Mouse (Mus musculus) C2C12 (cell line): ENCODE data around the gene Rab21. TPM values are rescaled to one million over a fixed set of nuclear protein-coding genes. Genes with fewer than 3 reads are reported as not detected.
"Not testable (repeated sequence)": the region's sequence is repeated elsewhere in the genome, so short reads cannot be mapped to it uniquely, and the experiment has no call there.

ENCODE experiments used
- H3K27me3 ChIP-seq: one replicate; pipeline ENCODE4 v1.6.1; 2011; ENCODE audit not compliant: control insufficient read depth, insufficient read depth, insufficient read length
- H3K36me3 ChIP-seq: one replicate; pipeline ENCODE4 v1.6.1; 2011; ENCODE audit not compliant: control insufficient read depth, insufficient read depth
- H3K4me3 ChIP-seq: one replicate; pipeline ENCODE4 v1.5.1; 2011; ENCODE audit warnings: mild to moderate bottlenecking, control low read depth; ENCODE audit not compliant: poor library complexity, insufficient read depth, severe bottlenecking
- H3K79me2 ChIP-seq: one replicate; pipeline ENCODE4 v1.6.1; 2011; ENCODE audit not compliant: control insufficient read depth, insufficient read depth
- H3K79me3 ChIP-seq: one replicate; pipeline ENCODE4 v1.6.1; 2011; ENCODE audit warnings: low read depth, control low read depth
- H3ac ChIP-seq: one replicate; pipeline ENCODE3; 2011; ENCODE audit warnings: low read depth; ENCODE audit not compliant: control insufficient read depth, insufficient read length
- CEBPB ChIP-seq: IDR thresholded peaks from one replicate; pipeline ENCODE4 v1.6.1; 2011; ENCODE audit warnings: low read depth, mild to moderate bottlenecking, control low read depth, moderate library complexity
- CTCF ChIP-seq: IDR thresholded peaks from one replicate; pipeline ENCODE4 v1.5.1; 2011; ENCODE audit not compliant: control insufficient read depth, insufficient read depth, insufficient read length
- FOSL1 ChIP-seq: IDR thresholded peaks from one replicate; pipeline ENCODE4 v1.8.0; 2011; ENCODE audit warnings: mild to moderate bottlenecking, low read length; ENCODE audit not compliant: poor library complexity, insufficient read depth, severe bottlenecking
- MAX ChIP-seq: IDR thresholded peaks from one replicate; pipeline ENCODE4 v1.6.1; 2011; ENCODE audit warnings: mild to moderate bottlenecking, control low read depth
- MYOD1 ChIP-seq: IDR thresholded peaks from one replicate; pipeline ENCODE4 v1.6.1; 2011; ENCODE audit warnings: low read depth; ENCODE audit not compliant: control insufficient read depth, insufficient read length
- MYOG ChIP-seq: IDR thresholded peaks from one replicate; pipeline ENCODE4 v1.6.1; 2011; ENCODE audit not compliant: control insufficient read depth, insufficient read length; ENCODE audit errors: extremely low read depth
- USF1 ChIP-seq: IDR thresholded peaks from one replicate; pipeline ENCODE4 v1.6.1; 2011; ENCODE audit warnings: low read depth, mild to moderate bottlenecking, control low read depth, moderate library complexity
- polyA plus RNA-seq: library from polyadenylated mRNA; unstranded; fragments of >200 nt; fragmentation: generic; extraction: Trizol; gene quantifications from one replicate; pipeline ENCODE4 v1.2.1, GENCODE M21; 2012; ENCODE audit warnings: missing spikeins

The Rab21 gene
- polyA plus RNA-seq, 1 experiment, result 22.9 TPM

GRCm38 (mm10) chr10:115328514-115328913 lies 13.1 kb upstream of the Rab21 start:
- TF ChIP-seq MYOD1 (no peak), CTCF (no peak), MYOG (no peak), CEBPB (no peak), FOSL1 (peak; percentile 31)
- H3ac ChIP-seq, result no peak overlapping the region
- no peaks in the 10 kb centered on the region for H3K79me3 ChIP-seq
- H3K36me3 ChIP-seq, result no peaks in the 10 kb centered on the region
- no peak overlapping the region for H3K4me3 ChIP-seq
- H3K79me2 ChIP-seq, result no peaks in the 10 kb centered on the region
- H3K27me3 ChIP-seq, result no peaks in the 10 kb centered on the region

GRCm38 (mm10) chr10:115323295-115323694 lies 7.9 kb upstream of the Rab21 start:
- Histone ChIP-seq H3K79me2 (no peaks in the 10 kb centered on the region), H3K4me3 (no peak overlapping the region), H3K27me3 (no peaks in the 10 kb centered on the region), H3K79me3 (no peaks in the 10 kb centered on the region), H3K36me3 (no peaks in the 10 kb centered on the region), H3ac (no peak overlapping the region)
- TF ChIP-seq MYOD1 (no peak), MYOG (no peak), CEBPB (no peak), MAX (no peak), CTCF (peak; percentile 34), FOSL1 (no peak), USF1 (no peak)

- no peaks in the 10 kb centered on the region for H3K79me3 ChIP-seq
- no peaks in the 10 kb centered on the region for H3K79me2 ChIP-seq
- H3K36me3 ChIP-seq, result no peaks in the 10 kb centered on the region
- no peak overlapping the region for H3K4me3 ChIP-seq
- H3ac ChIP-seq, result no peak overlapping the region
- TF ChIP-seq CEBPB (no peak), FOSL1 (no peak), USF1 (no peak), MYOD1 (no peak)
- no peaks in the 10 kb centered on the region for H3K27me3 ChIP-seq
Observed at GRCm38 (mm10) chr10:115321317-115322035, 6.1 kb upstream of the Rab21 start.

DNA sequence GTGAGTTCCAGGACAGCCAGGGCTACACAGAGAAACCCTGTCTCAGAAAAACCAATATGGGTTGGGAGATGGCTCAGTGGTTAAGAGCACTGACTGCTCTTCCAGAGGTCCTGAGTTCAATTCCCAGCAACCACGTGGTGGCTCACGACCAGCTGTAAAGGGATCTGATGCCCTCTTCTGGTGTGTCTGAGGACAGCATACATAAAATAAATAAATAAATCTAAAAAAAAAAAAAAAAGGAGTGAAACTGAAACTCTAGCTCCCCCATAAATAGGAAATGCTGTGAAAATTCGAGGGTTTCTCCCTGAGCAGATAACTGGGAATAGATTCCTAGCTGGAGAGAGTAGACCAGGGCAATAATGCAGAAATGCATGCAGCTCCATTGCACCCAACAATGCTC lies 3.0 kb upstream of the Rab21 start:
- not testable (repeated sequence) for H3K36me3 ChIP-seq, H3K27me3 ChIP-seq, H3K4me3 ChIP-seq, H3ac ChIP-seq
- peaks cover 20% of the 10 kb centered on the region for H3K79me2 ChIP-seq
- peaks cover 17% of the 10 kb centered on the region for H3K79me3 ChIP-seq

GRCm38 (mm10) chr10:115316313-115316712 lies 919 bp upstream of the Rab21 start:
- peaks cover 8% of the 10 kb centered on the region for H3K36me3 ChIP-seq
- H3K79me3 ChIP-seq, result peaks cover 38% of the 10 kb centered on the region
- peaks cover 40% of the 10 kb centered on the region for H3K79me2 ChIP-seq
- H3K27me3 ChIP-seq, result no peaks in the 10 kb centered on the region
- H3ac ChIP-seq, result peak overlapping the region; percentile 18
- H3K4me3 ChIP-seq, result no peak overlapping the region
- no peak for TF ChIP-seq MYOD1
- no peak for TF ChIP-seq USF1
- TF ChIP-seq CEBPB, result no peak
- no peak for TF ChIP-seq MYOG
- no peak for TF ChIP-seq FOSL1
- TF ChIP-seq CTCF, result no peak
- no peak for TF ChIP-seq MAX

- Histone ChIP-seq H3K79me2 (peaks cover 55% of the 10 kb centered on the region), H3ac (peak overlapping the region; percentile 98), H3K36me3 (peaks cover 20% of the 10 kb centered on the region), H3K27me3 (no peaks in the 10 kb centered on the region), H3K79me3 (peaks cover 53% of the 10 kb centered on the region), H3K4me3 (peak overlapping the region; percentile 84)
- TF ChIP-seq FOSL1 (no peak), MYOG (no peak), MYOD1 (no peak), CTCF (no peak), CEBPB (no peak), MAX (no peak), USF1 (no peak)
Observed at GRCm38 (mm10) chr10:115314582-115315452, 577 bp downstream of the Rab21 start.
